Mouse (Mus musculus) G1E (cell line): ENCODE measurements at regions not wholly inside any gene's neighbourhood (a gene's known extent, or its start where the extent isn't known, plus 50 kb on each side); places are given as distances from the start of the nearest gene placed in this dataset.

Experiments used
- CTCF ChIP-seq: IDR thresholded peaks from 2 replicates; pipeline ENCODE4 v1.5.1; 2012; ENCODE audit warnings: low read depth, low read length, inconsistent platforms, mixed read lengths
- GATA1 ChIP-seq: IDR thresholded peaks from 2 replicates; pipeline ENCODE4 v1.6.1; 2012; ENCODE audit warnings: borderline replicate concordance, low read length, inconsistent platforms, mixed read lengths
- GATA2 ChIP-seq: IDR thresholded peaks from 2 replicates; pipeline ENCODE4 v1.6.1; 2012; ENCODE audit warnings: low read depth, low read length, inconsistent platforms, borderline replicate concordance
- POLR2AphosphoS5 ChIP-seq: IDR thresholded peaks from 2 replicates; pipeline ENCODE4 v1.6.1; 2012; ENCODE audit warnings: low read depth, low read length, inconsistent platforms; ENCODE audit not compliant: insufficient replicate concordance

GRCm38 (mm10) chr10:96735146-96735545 is 118.3 kb downstream of the Btg1 start:
- TF ChIP-seq CTCF: no peak
- TF ChIP-seq GATA1: no peak
- TF ChIP-seq POLR2AphosphoS5: no peak
- TF ChIP-seq GATA2: no peak
